In the genomic region with DNA sequence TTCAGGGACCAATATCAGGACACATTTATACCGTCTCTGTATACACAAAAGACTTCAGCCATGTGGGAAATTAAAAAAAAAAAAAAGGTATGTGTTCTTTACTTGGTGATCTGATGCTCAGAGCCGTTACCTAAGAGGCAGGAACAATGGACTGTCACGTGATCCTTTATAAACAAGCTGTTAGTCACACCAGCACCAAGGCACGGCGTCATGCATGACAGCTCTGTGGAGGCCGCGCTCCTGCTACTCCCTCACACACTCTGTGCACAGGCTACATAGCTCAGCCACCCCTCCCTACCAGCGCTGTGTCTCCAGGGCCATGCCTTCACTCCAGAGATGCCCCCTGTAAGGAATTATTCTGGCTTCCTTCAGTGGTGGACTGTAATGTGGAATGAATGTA, we compare ENCODE assay signal across 8 mouse cellular contexts. TPM values are rescaled to one million over a fixed set of nuclear protein-coding genes. Genes with fewer than 3 reads are reported as not detected.
DNase-seq lines count a peak whose midpoint lies in the region; ATAC-seq lines count a peak whose summit lies in the region.

No protein-coding gene starts in this region.

- peaks cover 30% of the 10 kb centered on the region for H3K4me1 ChIP-seq in heart, embryonic 13.5 days
- H3K4me1 ChIP-seq in embryonic facial prominence, embryonic 11.5 days (ENCODE audit: control insufficient read depth, insufficient read depth, low read length), result no peaks in the 10 kb centered on the region; the same call in 1 of the 2 replicates
- peaks cover 37% of the 10 kb centered on the region for H3K4me1 ChIP-seq in midbrain, embryonic 14.5 days (ENCODE audit: control insufficient read depth, insufficient read depth, low read length)

- H3K4me3 ChIP-seq in heart, embryonic 13.5 days, result no peak overlapping the region
- H3K4me3 ChIP-seq in embryonic facial prominence, embryonic 11.5 days (ENCODE audit: low read depth, low read length), result no peak overlapping the region
- H3K4me3 ChIP-seq in midbrain, embryonic 14.5 days (replicated peaks; ENCODE audit: low read depth, low read length), result no peak overlapping the region

- H3K27ac ChIP-seq in heart, embryonic 13.5 days (replicated peaks), result no peak overlapping the region
- no peak overlapping the region for H3K27ac ChIP-seq in embryonic facial prominence, embryonic 11.5 days (replicated peaks; ENCODE audit: low read depth, low read length)
- peak overlapping the region; percentile 63 for H3K27ac ChIP-seq in midbrain, embryonic 14.5 days (replicated peaks; ENCODE audit: low read depth, low read length)

- H3K4me2 ChIP-seq in heart, embryonic 13.5 days, result peak overlapping the region; percentile 3; the same call in 1 of the 2 replicates
- H3K4me2 ChIP-seq in embryonic facial prominence, embryonic 11.5 days (ENCODE audit: low read depth, low read length), result no peak overlapping the region
- H3K4me2 ChIP-seq in midbrain, embryonic 14.5 days (ENCODE audit: low read length), result peak overlapping the region; percentile 13

- H3K36me3 ChIP-seq in heart, embryonic 13.5 days, result no peaks in the 10 kb centered on the region
- no peaks in the 10 kb centered on the region for H3K36me3 ChIP-seq in embryonic facial prominence, embryonic 11.5 days (replicated peaks; ENCODE audit: control insufficient read depth, insufficient read depth, low read depth, low read length)
- no peaks in the 10 kb centered on the region for H3K36me3 ChIP-seq in midbrain, embryonic 14.5 days (ENCODE audit: control insufficient read depth, insufficient read depth, low read length)

- ATAC-seq in heart, embryonic 13.5 days (ENCODE audit: extremely low read depth, insufficient number of reproducible peaks, low FRiP score, low TSS enrichment), result no peak
- peak; percentile 77 for ATAC-seq in embryonic facial prominence, embryonic 11.5 days (replicated peaks; ENCODE audit: insufficient number of reproducible peaks, low FRiP score, low TSS enrichment, low read depth)
- peak; percentile 70; the same call in 1 of the 2 replicates for ATAC-seq in midbrain, embryonic 14.5 days (ENCODE audit: low FRiP score, low TSS enrichment)

- DNase-seq in heart, postnatal 4 days, result no peak
- peak; percentile 43 for DNase-seq in embryonic facial prominence, embryonic 11.5 days (ENCODE audit: low spot score)
- DNase-seq in kidney, adult 18-20 months, result peak; percentile 7
- peak; percentile 76 for DNase-seq in midbrain, embryonic 14.5 days
- no peak for DNase-seq in frontal cortex, postnatal 36 days (ENCODE audit: low spot score in 2 of 2)
- no peak for DNase-seq in thymus, postnatal 10 days (ENCODE audit: low spot score in 2 of 2)
- DNase-seq in frontal cortex, postnatal 14 days (ENCODE audit: low spot score in 2 of 2), result no peak

- WGBS in heart, embryonic 13.5 days, result 52% methylated on average over 8 of the region's 8 CpGs
- 35% methylated on average over 8 of the region's 8 CpGs for WGBS in embryonic facial prominence, embryonic 11.5 days
- WGBS in midbrain, embryonic 14.5 days, result 11% methylated on average over 8 of the region's 8 CpGs

- H3K9ac ChIP-seq in heart, embryonic 13.5 days, result no peak overlapping the region
- no peak overlapping the region for H3K9ac ChIP-seq in embryonic facial prominence, embryonic 11.5 days (replicated peaks; ENCODE audit: low read length)
- peak overlapping the region; percentile 24 for H3K9ac ChIP-seq in midbrain, embryonic 14.5 days (replicated peaks; ENCODE audit: low read length)

- H3K27me3 ChIP-seq in heart, embryonic 13.5 days (replicated peaks), result no peaks in the 10 kb centered on the region
- H3K27me3 ChIP-seq in embryonic facial prominence, embryonic 11.5 days (ENCODE audit: control insufficient read depth, insufficient read depth, low read length), result no peaks in the 10 kb centered on the region
- H3K27me3 ChIP-seq in midbrain, embryonic 14.5 days (ENCODE audit: control insufficient read depth, insufficient read depth, low read length), result no peaks in the 10 kb centered on the region

- no peaks in the 10 kb centered on the region for H3K9me3 ChIP-seq in heart, embryonic 13.5 days
- no peaks in the 10 kb centered on the region for H3K9me3 ChIP-seq in embryonic facial prominence, embryonic 11.5 days (replicated peaks; ENCODE audit: control insufficient read depth, low read length)
- H3K9me3 ChIP-seq in midbrain, embryonic 14.5 days (ENCODE audit: control insufficient read depth, low read length), result no peaks in the 10 kb centered on the region

RNA-seq across cellular contexts. Expression of a gene that starts 34.7 kb away (rescaled TPM):
- polyA plus RNA-seq in heart, embryonic 13.5 days (2015; fragmentation: Nextera tagmentation; extraction: Ambion mirVana), result 4.2 and 5.0 TPM in 2 replicates
- total RNA-seq in heart, postnatal 4 days (2021), result 1 to 10 TPM; 7.2 to 8.2 TPM
- polyA plus RNA-seq in embryonic facial prominence, embryonic 11.5 days (2014; fragmentation: Nextera tagmentation; extraction: Ambion mirVana), result 11.3 and 13.1 TPM in 2 replicates
- 25.4 and 31.3 TPM in 2 replicates for polyA plus RNA-seq in midbrain, embryonic 14.5 days (2014; fragmentation: Nextera tagmentation; extraction: Ambion mirVana)

Comparison
In these comparisons a context has a peak if more than half of its experiments do, and no peak if none do; other contexts are left out.
1. DNase-seq: peak in embryonic facial prominence, embryonic 11.5 days (single experiment), kidney, adult 18-20 months (single experiment) and midbrain, embryonic 14.5 days (single experiment); none in heart, postnatal 4 days (single experiment), frontal cortex, postnatal 36 days (0 of 2), thymus, postnatal 10 days (0 of 2) and frontal cortex, postnatal 14 days (0 of 2).